Mouse (Mus musculus) liver, embryonic 14.5 days (tissue): ENCODE data around the gene Slc22a21. TPM values are rescaled to one million over a fixed set of nuclear protein-coding genes. Genes with fewer than 3 reads are reported as not detected.
A peak's percentile ranks its signal among the peaks of the same experiment; 100 is the strongest.

Source experiments
- ATAC-seq: fragments of 200-750 bp; cut with Nextera tagmentation; 2 replicates; pipeline ENCODE4 v1.8.0; 2017; ENCODE audit warnings: moderate number of reproducible peaks, mild to moderate bottlenecking, moderate library complexity; ENCODE audit not compliant: insufficient read depth
- DNase-seq, 3 experiments: peaks; one replicate each; pipeline ENCODE4 v3.0.0-alpha.2; 2012 to 2013; ENCODE audit warnings: low read depth in 3 of 3, low spot score in 3 of 3
- H3K27ac ChIP-seq: fragments of 300-500 bp; sonication (generic); 2 replicates; pipeline ENCODE4 v1.5.1; 2014; ENCODE audit warnings: moderate library complexity, mild to moderate bottlenecking, control low read depth, inconsistent platforms
- H3K27me3 ChIP-seq: fragments of 300-500 bp; sonication (generic); 2 replicates; pipeline ENCODE4 v1.6.1; 2014; ENCODE audit warnings: mild to moderate bottlenecking, low read length, moderate library complexity; ENCODE audit not compliant: control insufficient read depth, insufficient read depth
- H3K36me3 ChIP-seq: fragments of 300-500 bp; sonication (generic); replicated peaks from 2 replicates; pipeline ENCODE4 v1.6.1; 2014; ENCODE audit warnings: low read depth; ENCODE audit not compliant: control insufficient read depth, insufficient read depth
- H3K4me1 ChIP-seq, 2 experiments: fragments of 200-500 bp in 1 of 2; fragments of 300-500 bp in 1 of 2; sonication (generic) in 1 of 2; replicated peaks; 2 replicates each; pipeline ENCODE4 v1.6.1; 2012 to 2014; ENCODE audit warnings: antibody characterized with exemption in 1 of 2, inconsistent platforms in 1 of 2, low read length in 1 of 2; ENCODE audit not compliant: control insufficient read depth in 2 of 2, insufficient read depth in 2 of 2
- H3K4me2 ChIP-seq: fragments of 300-500 bp; sonication (generic); 2 replicates; pipeline ENCODE4 v1.6.1; 2014; ENCODE audit warnings: low read depth, mild to moderate bottlenecking, control low read depth, moderate library complexity
- H3K4me3 ChIP-seq, 2 experiments: fragments of 200-500 bp in 1 of 2; fragments of 300-500 bp in 1 of 2; sonication (generic) in 1 of 2; 2 replicates each; pipeline ENCODE4 v1.5.1; 2012 to 2014; ENCODE audit warnings: low read depth in 2 of 2, low read length in 2 of 2, mild to moderate bottlenecking in 2 of 2, control low read depth in 1 of 2, inconsistent platforms in 1 of 2, moderate library complexity in 1 of 2; ENCODE audit not compliant: insufficient read depth in 1 of 2
- H3K9ac ChIP-seq: fragments of 300-500 bp; sonication (generic); replicated peaks from 2 replicates; pipeline ENCODE4 v1.6.1; 2014; ENCODE audit warnings: mild to moderate bottlenecking, control low read depth, moderate library complexity
- H3K9me3 ChIP-seq: fragments of 300-500 bp; sonication (generic); 2 replicates; pipeline ENCODE4 v1.6.1; 2016; ENCODE audit warnings: low read length, mixed read lengths; ENCODE audit not compliant: control insufficient read depth
- CTCF ChIP-seq: IDR thresholded peaks from 2 replicates; pipeline ENCODE4 v1.5.1; 2016; ENCODE audit warnings: antibody characterized with exemption, low read depth, control low read depth
- EP300 ChIP-seq: IDR thresholded peaks from 2 replicates; pipeline ENCODE4 v1.6.1; 2016; ENCODE audit warnings: antibody characterized with exemption, low read depth
- WGBS: fragments of 180-500 bp; shearing (Covaris S2); extraction: QIAGEN DNeasy Blood & Tissue Kit; methylation state at CpG from one replicate; pipeline ENCODE4 v1.1.7; 2014; ENCODE audit not compliant: insufficient replicate concordance; 5-methylcytosine and 5-hydroxymethylcytosine counted together
- polyA plus RNA-seq, 2 experiments: library from polyadenylated mRNA; depleted of rRNA in 1 of 2; stranded (reverse) in 1 of 2; unstranded in 1 of 2; fragments of >200 nt; fragmentation: Nextera tagmentation in 1 of 2; extraction: Ambion mirVana in 1 of 2; gene quantifications; 2 replicates each; pipeline versions ENCODE4 v1.2.1 to v1.2.3; 2012 to 2014

Slc22a21 gene
- polyA plus RNA-seq, 2 experiments = 1.7 to 2.8 TPM

DNA sequence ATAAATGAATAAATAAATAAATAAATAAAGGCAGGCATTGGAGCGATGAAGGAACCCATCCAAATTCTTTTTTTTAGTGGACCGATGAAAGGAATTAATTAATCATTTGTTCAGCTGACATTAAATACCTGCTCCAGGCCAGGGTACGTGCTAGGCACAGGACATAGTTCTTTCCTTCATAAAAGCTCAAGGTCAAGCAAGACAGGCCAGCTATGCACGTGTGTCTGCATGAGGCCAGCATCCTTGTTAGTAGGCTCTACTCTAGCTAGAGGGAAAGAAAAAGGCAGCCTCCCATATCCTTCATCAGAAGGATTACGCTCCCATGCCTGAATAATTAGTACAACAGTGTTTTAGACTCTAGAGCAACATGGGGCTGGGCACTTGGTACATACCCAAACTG is 32.8 kb upstream of the Slc22a21 start:
- Histone ChIP-seq H3K9me3 (no peaks in the 10 kb centered on the region), H3K27ac (no peak overlapping the region), H3K4me2 (no peak overlapping the region), H3K36me3 (peaks cover 60% of the 10 kb centered on the region), H3K4me3 (no peak overlapping the region), H3K4me1 (peaks cover under 1 to 4% of the 10 kb centered on the region in 2 experiments; a peak in 3 of 4 replicates), H3K27me3 (no peaks in the 10 kb centered on the region), H3K9ac (no peak overlapping the region)
- 92% methylated on average over 5 of the region's 5 CpGs for WGBS
- no peak for ATAC-seq
- no peak for DNase-seq
- TF ChIP-seq EP300 = no peak
- no peak for TF ChIP-seq CTCF

DNA sequence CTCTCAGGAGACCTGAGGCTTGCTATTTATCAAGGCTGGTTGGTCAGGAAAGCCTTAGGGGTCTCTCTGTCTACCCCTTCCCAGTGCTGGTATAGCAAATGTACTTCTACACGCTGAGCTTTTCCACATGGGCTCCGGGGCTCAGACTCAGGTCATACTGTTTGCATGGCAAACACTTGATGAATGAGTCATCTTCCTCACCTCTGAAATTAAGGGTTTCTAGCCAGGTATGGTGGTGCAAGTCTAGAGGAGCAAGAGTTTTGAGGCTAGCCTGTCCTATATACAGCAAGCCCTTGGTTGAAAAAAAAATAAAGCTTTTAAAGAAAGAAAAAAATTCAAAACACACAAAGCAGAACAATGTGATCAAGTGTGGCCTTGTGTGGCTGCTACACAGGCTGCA is 31.1 kb upstream of the Slc22a21 start:
- no peak overlapping the region for H3K27ac ChIP-seq
- peaks cover 16 to 18% of the 10 kb centered on the region in 2 experiments for H3K4me1 ChIP-seq
- no peaks in the 10 kb centered on the region for H3K27me3 ChIP-seq
- no peak overlapping the region for H3K9ac ChIP-seq
- ATAC-seq (no peak), DNase-seq (no peak)
- no peaks in the 10 kb centered on the region for H3K9me3 ChIP-seq
- no peak overlapping the region for H3K4me3 ChIP-seq
- no peak for TF ChIP-seq CTCF
- no peak for TF ChIP-seq EP300
- no peak overlapping the region for H3K4me2 ChIP-seq
- 91% methylated on average over 2 of the region's 2 CpGs for WGBS
- H3K36me3 ChIP-seq = peaks cover 55% of the 10 kb centered on the region

DNA sequence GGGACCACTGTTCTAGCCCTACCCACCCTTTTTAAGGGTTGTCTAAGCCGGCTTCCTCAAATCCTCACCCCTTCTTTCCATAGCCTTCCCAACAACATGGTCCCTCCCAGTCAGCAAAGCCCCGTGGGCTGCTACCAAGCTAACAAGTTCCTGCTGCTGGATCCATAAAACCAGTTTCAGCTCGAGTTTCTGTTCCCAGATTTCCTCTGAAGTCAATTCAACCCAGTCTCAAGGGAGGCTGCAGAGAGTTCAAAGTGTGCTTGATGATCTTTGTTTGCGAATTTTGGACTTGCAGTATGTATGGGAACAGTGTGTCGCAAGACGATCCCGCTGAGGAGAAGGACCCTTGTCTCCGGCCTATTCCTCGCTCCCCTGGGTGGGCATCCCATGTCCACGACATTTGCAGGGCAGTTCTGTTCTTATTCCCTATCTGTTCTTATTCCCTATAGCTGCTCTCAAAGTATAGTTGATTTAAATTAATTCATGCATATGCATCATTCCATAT is 28.3 kb upstream of the Slc22a21 start:
- no peaks in the 10 kb centered on the region for H3K9me3 ChIP-seq
- TF ChIP-seq EP300 (no peak), CTCF (no peak)
- H3K27me3 ChIP-seq = no peaks in the 10 kb centered on the region
- no peak for ATAC-seq
- DNase-seq = no peak
- WGBS = 81% methylated on average over 10 of the region's 10 CpGs
- H3K4me2 ChIP-seq = no peak overlapping the region
- peaks cover 57% of the 10 kb centered on the region for H3K36me3 ChIP-seq
- H3K4me3 ChIP-seq = no peak overlapping the region
- peaks cover 41 to 44% of the 10 kb centered on the region in 2 experiments for H3K4me1 ChIP-seq
- no peak overlapping the region for H3K9ac ChIP-seq
- no peak overlapping the region for H3K27ac ChIP-seq

DNA sequence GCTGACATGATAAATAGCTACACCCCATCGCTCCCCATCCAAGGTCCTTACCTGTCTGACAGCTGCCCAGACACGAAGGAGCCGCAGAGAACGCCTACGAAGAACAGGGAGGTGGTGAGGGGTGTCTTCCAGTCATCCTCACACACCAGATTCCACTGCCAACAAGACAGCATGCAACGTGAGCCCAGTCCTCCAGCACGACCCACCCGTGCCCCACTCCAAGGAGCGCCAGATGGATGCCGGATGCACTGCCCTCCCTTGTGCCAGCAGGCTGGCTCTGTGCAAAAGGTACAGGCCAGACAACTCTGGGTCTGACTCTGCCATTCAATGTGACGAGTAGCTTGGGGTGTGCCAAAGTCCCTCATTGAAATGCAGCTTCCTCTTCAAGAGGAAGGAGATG is 27.6 kb upstream of the Slc22a21 start:
- H3K4me3 ChIP-seq = no peak overlapping the region
- H3K27ac ChIP-seq = no peak overlapping the region
- peaks cover 42 to 45% of the 10 kb centered on the region in 2 experiments for H3K4me1 ChIP-seq
- H3K4me2 ChIP-seq = no peak overlapping the region
- no peaks in the 10 kb centered on the region for H3K9me3 ChIP-seq
- no peak overlapping the region for H3K9ac ChIP-seq
- H3K27me3 ChIP-seq = no peaks in the 10 kb centered on the region
- no peak for ATAC-seq
- 87% methylated on average over 11 of the region's 11 CpGs for WGBS
- TF ChIP-seq EP300 (no peak), CTCF (no peak)
- H3K36me3 ChIP-seq = peaks cover 57% of the 10 kb centered on the region
- no peak for DNase-seq

DNA sequence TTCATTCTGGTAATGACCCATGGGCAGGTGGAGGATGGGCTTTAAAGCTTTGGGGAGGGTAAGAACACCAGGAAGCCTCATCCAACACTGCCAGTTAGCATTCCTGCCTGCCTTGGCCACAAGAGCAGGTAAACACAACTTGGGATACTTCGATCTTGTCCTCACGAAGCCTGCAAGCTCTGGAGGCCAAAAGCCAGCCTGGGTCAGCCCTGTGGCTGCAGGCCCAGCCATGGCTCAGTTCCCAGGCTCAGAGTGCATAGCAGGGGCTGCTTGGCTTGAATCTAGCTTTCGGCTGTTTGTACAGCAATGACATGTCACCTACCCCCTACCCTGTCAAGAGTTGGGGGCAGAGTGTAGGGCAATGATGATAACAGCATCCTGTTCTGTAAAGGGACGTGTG is 26.8 kb upstream of the Slc22a21 start:
- H3K4me1 ChIP-seq = peaks cover 42 to 49% of the 10 kb centered on the region in 2 experiments
- H3K9me3 ChIP-seq = no peaks in the 10 kb centered on the region
- DNase-seq (no peak), ATAC-seq (no peak)
- H3K27ac ChIP-seq = peak overlapping the region; percentile 94
- TF ChIP-seq CTCF (no peak), EP300 (no peak)
- H3K4me3 ChIP-seq = no peak overlapping the region
- peak overlapping the region; percentile 46 for H3K4me2 ChIP-seq
- peak overlapping the region; percentile 52 for H3K9ac ChIP-seq
- 59% methylated on average over 4 of the region's 4 CpGs for WGBS
- H3K27me3 ChIP-seq = no peaks in the 10 kb centered on the region
- H3K36me3 ChIP-seq = peaks cover 57% of the 10 kb centered on the region
